In the genomic region with DNA sequence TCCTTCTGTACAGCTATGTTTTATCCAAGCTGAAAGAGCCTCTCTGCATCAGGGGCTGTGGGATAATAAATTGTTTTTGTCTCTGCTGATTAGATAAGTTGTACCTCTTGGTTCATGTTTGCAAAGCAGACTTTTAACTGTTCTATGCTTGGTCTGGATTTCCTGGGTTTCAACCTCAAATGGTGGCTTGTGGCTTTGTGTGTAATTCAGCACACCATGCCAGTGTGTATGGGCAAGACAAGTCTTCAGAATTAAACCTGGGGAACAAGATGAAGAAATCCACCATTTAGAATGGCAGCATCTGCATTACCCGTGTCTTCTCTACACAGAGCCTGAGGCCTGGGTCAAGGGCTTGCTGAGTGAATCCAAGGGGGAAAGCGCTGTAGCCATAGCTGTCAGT, we compare ENCODE assay signal across 19 mouse cellular contexts.
DNase-seq lines count a peak whose midpoint lies in the region; ATAC-seq and TF ChIP-seq lines count a peak whose summit lies in the region.
"Had no signal": no experiment of that assay in that cellular context is flagged by ENCODE, and none has a peak within 500 bp of the region (broad histone marks: within the 10 kb centered on the region; RNA-seq: fewer than 3 reads in every experiment).

No protein-coding gene starts in this region.

- dilution Hi-C loops in CH12.LX (cut with MboI; ENCODE audit: extremely low pct_ligation_motif_present, extremely low pct_unique_long_range_greater_than_20kb, low sequenced_read_pairs): no loop called here

- no peak for ATAC-seq in CD4-positive, CD25-positive, alpha-beta regulatory T cell, adult 4 months
- peak; percentile 27 for ATAC-seq in granulocyte monocyte progenitor cell, adult 5-6 weeks (replicated peaks; ENCODE audit: poor library complexity, severe bottlenecking)
- ATAC-seq: forebrain, embryonic 13.5 days; forebrain, postnatal 0 days had no signal

- in situ Hi-C loops in CH12.LX (cut with MboI; ENCODE audit: low pct_ligation_motif_present, low pct_unique_long_range_greater_than_20kb, low sequenced_read_pairs): no loop called here

- H3K27ac ChIP-seq in CH12.LX (ENCODE audit: insufficient read depth, low read depth): peak overlapping the region; percentile 11; the same call in 1 of the 2 replicates
- H3K27ac ChIP-seq: embryonic facial prominence, embryonic 10.5 days; forebrain, embryonic 13.5 days; heart, embryonic 13.5 days; hindbrain, embryonic 15.5 days had no signal

- H3K27me3 ChIP-seq in CH12.LX (replicated peaks): no peaks in the 10 kb centered on the region
- H3K27me3 ChIP-seq: forebrain, embryonic 13.5 days; heart, embryonic 13.5 days had no signal

- H3K4me1 ChIP-seq in CH12.LX (ENCODE audit: control insufficient read depth in 1 of 2, insufficient read depth in 2 of 2): peaks cover 0 to 29% of the 10 kb centered on the region in 2 experiments; a peak in 2 of 4 replicates

- no peaks in the 10 kb centered on the region for H3K9me3 ChIP-seq in CH12.LX (replicated peaks; ENCODE audit: low read length)
- H3K9me3 ChIP-seq: embryonic facial prominence, embryonic 10.5 days; forebrain, embryonic 13.5 days; heart, embryonic 13.5 days; hindbrain, embryonic 15.5 days had no signal

- peak; percentile 39 for DNase-seq in CD4-positive, CD25-positive, alpha-beta regulatory T cell, adult 2 months (ENCODE audit: low read depth, low spot score)
- DNase-seq in CH12.LX (ENCODE audit: extremely low read depth): no peak
- DNase-seq in naive thymus-derived CD4-positive, alpha-beta T cell, adult 2 months (ENCODE audit: low read depth): peak; percentile 44
- DNase-seq in right cerebral cortex, postnatal 25 days: no peak
- no peak for DNase-seq in yolk sac, embryonic 10.5 days (ENCODE audit: low spot score)
- DNase-seq: adrenal gland, adult 8-10 months; cerebellum, adult 11-12 months; cerebellum, adult 9-10 months; cerebellum, postnatal 36 days; forebrain, postnatal 0 days; gastrocnemius, postnatal 25 days; heart, adult 11 months; heart, postnatal 36 days had no signal

- no peak for TF ChIP-seq CTCF in CH12.LX (conservative IDR thresholded peaks at IDR 0.05 in 1 of 2, IDR thresholded peaks at IDR 0.05 in 1 of 2; ENCODE audit: low read depth in 2 of 2, low read length in 2 of 2)

- peak overlapping the region in 1 of 3 experiments; percentile 21 for H3K4me3 ChIP-seq in CH12.LX (replicated peaks in 1 of 3; ENCODE audit: low read depth in 2 of 3, low read length in 2 of 3, poor library complexity in 1 of 3)
- H3K4me3 ChIP-seq: embryonic facial prominence, embryonic 10.5 days; forebrain, embryonic 13.5 days; heart, embryonic 13.5 days; hindbrain, embryonic 15.5 days had no signal

- H3K4me2 ChIP-seq in CH12.LX (ENCODE audit: insufficient read depth, low read depth, poor library complexity, severe bottlenecking): peak overlapping the region; percentile 91
- H3K4me2 ChIP-seq: forebrain, embryonic 13.5 days; heart, embryonic 13.5 days; hindbrain, embryonic 15.5 days had no signal

- no peak for TF ChIP-seq RAD21 in CH12.LX (IDR thresholded peaks at IDR 0.05; ENCODE audit: low read depth, low read length)

- no peak for TF ChIP-seq POLR2A in CH12.LX (IDR thresholded peaks at IDR 0.05; ENCODE audit: low read depth, low read length)

- H3K9ac ChIP-seq in CH12.LX (ENCODE audit: insufficient read depth, low read depth): peak overlapping the region; percentile 39; the same call in 1 of the 2 replicates
- H3K9ac ChIP-seq: forebrain, embryonic 13.5 days; forebrain, postnatal 0 days; heart, embryonic 13.5 days; hindbrain, embryonic 15.5 days had no signal

- peaks cover 42% of the 10 kb centered on the region for H3K79me2 ChIP-seq in CH12.LX (replicated peaks; ENCODE audit: control insufficient read depth, extremely low read depth, insufficient read depth, poor library complexity, severe bottlenecking)

- H3K36me3 ChIP-seq in CH12.LX (replicated peaks in 1 of 2; ENCODE audit: control insufficient read depth in 1 of 2, insufficient read depth in 1 of 2, low read length in 1 of 2): no peaks in the 10 kb centered on the region
- H3K36me3 ChIP-seq: embryonic facial prominence, embryonic 10.5 days; heart, embryonic 13.5 days; hindbrain, embryonic 15.5 days had no signal

- no peak for TF ChIP-seq EP300 in CH12.LX (IDR thresholded peaks at IDR 0.05; ENCODE audit: low read length)

TF ChIP-seq in CH12.LX, 34 proteins besides CTCF, POLR2A, EP300 and RAD21:
- TF ChIP-seq ZKSCAN1 (IDR thresholded peaks at IDR 0.05; ENCODE audit: borderline replicate concordance, low read depth, low read length): no peak
- TF ChIP-seq HCFC1 (IDR thresholded peaks at IDR 0.05; ENCODE audit: low read depth, low read length): no peak
- no peak for TF ChIP-seq MAX (IDR thresholded peaks at IDR 0.05; ENCODE audit: low read length)
- TF ChIP-seq CHD2 (IDR thresholded peaks at IDR 0.05; ENCODE audit: low read length): no peak
- no peak for TF ChIP-seq SIN3A (IDR thresholded peaks at IDR 0.05; ENCODE audit: low read length)
- no peak for TF ChIP-seq CHD1 (IDR thresholded peaks at IDR 0.05; ENCODE audit: low read depth, low read length)
- TF ChIP-seq JUND (conservative IDR thresholded peaks at IDR 0.05; ENCODE audit: low read depth, low read length): no peak
- TF ChIP-seq ZMIZ1 (IDR thresholded peaks at IDR 0.05; ENCODE audit: low read depth, low read length): no peak
- no peak for TF ChIP-seq USF1 (IDR thresholded peaks at IDR 0.05; ENCODE audit: low read depth, low read length)
- TF ChIP-seq MEF2A (IDR thresholded peaks at IDR 0.05; ENCODE audit: borderline replicate concordance, low read depth, low read length): no peak
- no peak for TF ChIP-seq E2F4 (IDR thresholded peaks at IDR 0.05; ENCODE audit: insufficient replicate concordance, low read depth, low read length)
- TF ChIP-seq TBP (conservative IDR thresholded peaks at IDR 0.05; ENCODE audit: low read depth, low read length): no peak

Comparison
In these comparisons a context has a peak if more than half of its experiments do, and no peak if none do; other contexts are left out.
1. DNase-seq: peak in CD4-positive, CD25-positive, alpha-beta regulatory T cell, adult 2 months (single experiment) and naive thymus-derived CD4-positive, alpha-beta T cell, adult 2 months (single experiment); none in CH12.LX (single experiment), right cerebral cortex, postnatal 25 days (single experiment) and yolk sac, embryonic 10.5 days (single experiment).